Mouse (Mus musculus) cortical plate, adult 2 months (tissue): Measurements from ENCODE around the gene Tbc1d22a.

Experiments
- CTCF ChIP-seq: fragments of 200-500 bp; IDR thresholded peaks from 2 replicates; pipeline ENCODE4 v1.5.1; 2011; ENCODE audit warnings: mild to moderate bottlenecking, control low read depth, low read length; ENCODE audit not compliant: insufficient read depth; ENCODE audit errors: extremely low read depth
- POLR2A ChIP-seq: fragments of 200-500 bp; IDR thresholded peaks from 2 replicates; pipeline ENCODE4 v1.6.1; 2011; ENCODE audit warnings: mild to moderate bottlenecking, low read length, control low read depth; ENCODE audit not compliant: insufficient read depth; ENCODE audit errors: extremely low read depth

DNA sequence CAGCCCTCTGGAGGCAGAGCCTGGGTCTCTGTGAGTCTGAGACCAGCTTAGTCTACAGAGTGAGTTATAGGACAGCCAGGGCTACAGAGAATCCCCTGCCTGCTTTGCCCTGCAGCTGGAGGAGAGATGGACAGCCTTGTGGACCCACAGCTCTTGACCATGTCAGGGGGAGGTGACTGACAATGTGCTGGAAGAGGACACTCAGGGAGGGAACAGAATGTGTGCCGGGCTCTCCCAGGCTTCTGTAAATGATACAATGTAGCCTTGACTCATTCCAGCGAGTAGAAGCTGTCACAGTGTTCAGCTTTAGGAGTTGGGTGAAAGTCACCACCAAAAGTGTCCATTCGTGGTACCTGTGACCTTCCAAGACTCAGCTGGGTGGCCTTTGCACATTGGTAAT, 23.9 kb upstream of the Tbc1d22a start:
- TF ChIP-seq CTCF (no peak), POLR2A (no peak)
